Mouse (Mus musculus): ENCODE measurements around the gene Fam32a.

DNA sequence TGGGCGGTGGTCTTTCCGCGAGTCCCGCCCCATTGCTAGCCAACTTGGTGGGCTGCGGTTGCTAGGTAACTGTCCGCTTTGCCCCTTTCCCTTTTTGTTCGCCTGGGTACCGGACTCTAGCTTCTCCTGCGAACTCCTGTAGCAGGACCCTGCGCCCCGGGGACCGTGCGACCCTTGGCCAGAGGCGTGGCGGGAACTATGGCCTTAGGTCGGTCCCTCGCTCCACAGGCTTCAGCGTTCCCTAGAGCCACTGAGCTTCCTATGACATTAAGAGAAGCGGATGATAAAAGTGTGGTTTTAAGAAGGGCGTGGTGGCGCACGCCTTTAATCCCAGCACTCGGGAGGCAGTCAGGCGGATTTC, 20.9 kb downstream of the Fam32a start:
- no peak for TF ChIP-seq POLR2A (IDR thresholded peaks at IDR 0.05; ENCODE audit: low read depth, low read length)
- no peak for TF ChIP-seq CTCF (conservative IDR thresholded peaks at IDR 0.05; ENCODE audit: insufficient read depth, insufficient read length, low read depth, low read length)

All from kidney, adult 2 months (tissue).